Mouse (Mus musculus) ovary, adult 10 weeks (tissue): Measurements from ENCODE around the gene Gm10842. TPM values are rescaled to one million over a fixed set of nuclear protein-coding genes. Genes with fewer than 3 reads are reported as not detected.

Experiments used
- polyA plus RNA-seq: library from polyadenylated mRNA; stranded (reverse); fragments of 350-450 nt; fragmentation: Illumina TruSeq; extraction: RNeasy Lipid Tissue Mini Kit (QIAGEN cat#74804); gene quantifications from one replicate; pipeline ENCODE4 v1.2.3, GENCODE M21; 2014

Gene Gm10842
- polyA plus RNA-seq, result not detected

GRCm38 (mm10) chr11:105146593-105146992 is at the start of gene Gm10842:
Gm10842 (plus strand) TSS chr11:105146893.

GRCm38 (mm10) chr11:105125735-105126519 is 20.8 kb upstream of the Gm10842 start, which contains the start of gene Mettl2:
Mettl2 (plus strand) TSS chr11:105126425.

GRCm38 (mm10) chr11:105178516-105178915 is 31.8 kb downstream of the Gm10842 start, which contains the start of gene Tlk2:
Tlk2 (plus strand) TSS chr11:105178807.

Other genes with a start within 250 kb of the Gm10842 start
- gene Efcab3, start 83.3 kb upstream of the Gm10842 start, polyA plus RNA-seq, result 5.8 TPM
- 29.8 TPM for gene Mettl2, start 20.5 kb upstream of the Gm10842 start, polyA plus RNA-seq
- 140 TPM for gene Tlk2, start 31.9 kb downstream of the Gm10842 start, polyA plus RNA-seq
- gene Mrc2, start 145.8 kb downstream of the Gm10842 start, polyA plus RNA-seq, result 0.74 TPM